In genomic region chr8:115824478-115824785, GRCm38 (mm10) we compare ENCODE assay signal across 26 mouse cellular contexts.
A peak's percentile ranks its signal among the peaks of the same experiment; 100 is the strongest.
DNase-seq lines count a peak whose midpoint lies in the region; ATAC-seq and TF ChIP-seq lines count a peak whose summit lies in the region.
"Had no signal": no experiment of that assay in that cellular context is flagged by ENCODE, and none has a peak within 500 bp of the region (broad histone marks: within the 10 kb centered on the region; RNA-seq: fewer than 3 reads in every experiment).

No protein-coding gene starts in this region.

- H3K4me1 ChIP-seq in kidney, embryonic 15.5 days = peaks cover 11% of the 10 kb centered on the region
- H3K4me1 ChIP-seq in liver, adult 2 months (ENCODE audit: control insufficient read depth, insufficient read depth, low read length) = peaks cover 4% of the 10 kb centered on the region; the same call in 1 of the 2 replicates
- H3K4me1 ChIP-seq: hindbrain, embryonic 10.5 days; hindbrain, embryonic 13.5 days had no signal

- no peaks in the 10 kb centered on the region for H3K79me2 ChIP-seq in liver, adult 2 months (ENCODE audit: control insufficient read depth, insufficient read depth, low read length)

- H3K27me3 ChIP-seq in kidney, embryonic 15.5 days = no peaks in the 10 kb centered on the region
- H3K27me3 ChIP-seq in liver, adult 2 months (ENCODE audit: control insufficient read depth, insufficient read depth, low read length) = no peaks in the 10 kb centered on the region
- H3K27me3 ChIP-seq: embryonic facial prominence, embryonic 15.5 days; heart, embryonic 12.5 days; heart, embryonic 15.5 days; hindbrain, embryonic 13.5 days had no signal

- no peak overlapping the region for H3K9ac ChIP-seq in kidney, embryonic 15.5 days
- H3K9ac ChIP-seq in liver, adult 2 months (ENCODE audit: low read depth, low read length) = no peak overlapping the region
- H3K9ac ChIP-seq: embryonic facial prominence, embryonic 15.5 days; forebrain, postnatal 0 days; heart, embryonic 12.5 days; heart, embryonic 15.5 days; hindbrain, embryonic 13.5 days had no signal

- no peaks in the 10 kb centered on the region for H3K36me3 ChIP-seq in kidney, embryonic 15.5 days
- no peaks in the 10 kb centered on the region for H3K36me3 ChIP-seq in liver, adult 2 months (ENCODE audit: control insufficient read depth, insufficient read depth, low read length)
- H3K36me3 ChIP-seq: embryonic facial prominence, embryonic 15.5 days; heart, embryonic 12.5 days; heart, embryonic 15.5 days; hindbrain, embryonic 10.5 days; hindbrain, embryonic 13.5 days had no signal

- ATAC-seq in kidney, embryonic 15.5 days (replicated peaks; ENCODE audit: low FRiP score) = no peak
- ATAC-seq: CD4-positive, CD25-positive, alpha-beta regulatory T cell, adult 4 months; forebrain, embryonic 14.5 days; forebrain, postnatal 0 days had no signal

- DNase-seq in kidney, adult 11 months = peak; percentile 60
- no peak for DNase-seq in kidney, postnatal 10 days
- DNase-seq in kidney, adult 8-10 months = peak; percentile 62 to 79
- peak; percentile 83 for DNase-seq in liver, adult 2 months (ENCODE audit: extremely low read depth, low read depth, low spot score)
- no peak for DNase-seq in liver
- peak; percentile 74 to 84 for DNase-seq in kidney, postnatal 36 days
- DNase-seq in gastrocnemius, adult 2 months = no peak
- DNase-seq: adrenal gland, adult 2 months; adrenal gland, postnatal 14 days; cerebellum, adult 11 months; cerebellum, adult 2 months; cerebellum, adult 9-11 months; cerebellum, postnatal 36 days; forebrain, postnatal 0 days; gastrocnemius, postnatal 25 days; heart, adult 18-20 months; heart, postnatal 10 days; heart, postnatal 36 days had no signal

- intact Hi-C loops in gastrocnemius, adult 2 months (cut with DNase I) = no loop called here

- WGBS in kidney, embryonic 15.5 days = 86% methylated on average over 6 of the region's 6 CpGs
- 54% methylated on average over 6 of the region's 6 CpGs for WGBS in liver, adult 2 months

- TF ChIP-seq CTCF in liver, adult 2 months (IDR thresholded peaks at IDR 0.05; ENCODE audit: low read depth, low read length) = no peak
- TF ChIP-seq CTCF in gastrocnemius, adult 2 months (IDR thresholded peaks at IDR 0.05) = no peak

- no peak for TF ChIP-seq POLR2A in liver, adult 2 months (IDR thresholded peaks at IDR 0.05; ENCODE audit: extremely low read depth, insufficient read depth, low read length)

- no peak overlapping the region for H3K4me3 ChIP-seq in kidney, embryonic 15.5 days (replicated peaks)
- no peak overlapping the region for H3K4me3 ChIP-seq in liver, adult 2 months (ENCODE audit: insufficient read depth, low read depth, low read length)
- no peak overlapping the region for H3K4me3 ChIP-seq in gastrocnemius, adult 2 months
- H3K4me3 ChIP-seq: embryonic facial prominence, embryonic 15.5 days; heart, embryonic 12.5 days; heart, embryonic 15.5 days; hindbrain, embryonic 10.5 days; hindbrain, embryonic 13.5 days had no signal

- H3K9me3 ChIP-seq in kidney, embryonic 15.5 days (replicated peaks) = no peaks in the 10 kb centered on the region
- H3K9me3 ChIP-seq: embryonic facial prominence, embryonic 15.5 days; heart, embryonic 12.5 days; heart, embryonic 15.5 days; hindbrain, embryonic 10.5 days; hindbrain, embryonic 13.5 days had no signal

- H3K4me2 ChIP-seq in kidney, embryonic 15.5 days = no peak overlapping the region
- H3K4me2 ChIP-seq: embryonic facial prominence, embryonic 15.5 days; heart, embryonic 12.5 days; heart, embryonic 15.5 days; hindbrain, embryonic 13.5 days had no signal

- no peak overlapping the region for H3K27ac ChIP-seq in kidney, embryonic 15.5 days
- 0 out of 2 replicates have a peak overlapping the region, but pooled peaks have one; percentile 24 for H3K27ac ChIP-seq in liver, adult 2 months (replicated peaks; ENCODE audit: insufficient read depth, low read depth, low read length)
- no peak overlapping the region for H3K27ac ChIP-seq in gastrocnemius, adult 2 months
- H3K27ac ChIP-seq: embryonic facial prominence, embryonic 15.5 days; heart, embryonic 15.5 days; hindbrain, embryonic 10.5 days; hindbrain, embryonic 13.5 days had no signal

Comparison
In these comparisons a context has a peak if more than half of its experiments do, and no peak if none do; other contexts are left out.
1. DNase-seq: peak in kidney, adult 11 months (single experiment), kidney, adult 8-10 months (2 of 2), liver, adult 2 months (single experiment) and kidney, postnatal 36 days (2 of 2); none in kidney, postnatal 10 days (single experiment), liver (single experiment) and gastrocnemius, adult 2 months (single experiment).